Mouse (Mus musculus): Measurements from ENCODE around the gene Dnaaf3.

Dnaaf3 gene

DNA sequence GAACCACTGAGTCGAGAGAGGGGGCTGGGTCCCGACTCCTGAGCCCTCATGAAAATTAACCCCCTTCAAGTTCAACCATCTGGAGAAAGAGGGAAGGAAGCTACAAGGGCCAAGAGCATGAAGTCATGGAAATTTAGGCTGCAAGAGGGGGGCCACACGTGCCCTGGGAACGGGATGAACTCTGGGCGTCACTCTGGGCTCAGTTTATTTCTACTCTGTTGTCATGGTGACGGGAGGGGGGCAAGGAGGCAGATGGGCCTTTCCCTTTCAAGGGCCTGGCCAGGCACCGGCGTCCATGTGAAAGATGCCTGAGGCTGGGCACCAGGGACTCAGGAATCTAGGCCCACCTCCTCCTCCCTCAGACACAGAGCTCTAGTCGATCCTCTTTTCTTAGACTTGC lies 34.0 kb downstream of the Dnaaf3 start:
- no peak for DNase-seq (ENCODE audit: low spot score)

DNA sequence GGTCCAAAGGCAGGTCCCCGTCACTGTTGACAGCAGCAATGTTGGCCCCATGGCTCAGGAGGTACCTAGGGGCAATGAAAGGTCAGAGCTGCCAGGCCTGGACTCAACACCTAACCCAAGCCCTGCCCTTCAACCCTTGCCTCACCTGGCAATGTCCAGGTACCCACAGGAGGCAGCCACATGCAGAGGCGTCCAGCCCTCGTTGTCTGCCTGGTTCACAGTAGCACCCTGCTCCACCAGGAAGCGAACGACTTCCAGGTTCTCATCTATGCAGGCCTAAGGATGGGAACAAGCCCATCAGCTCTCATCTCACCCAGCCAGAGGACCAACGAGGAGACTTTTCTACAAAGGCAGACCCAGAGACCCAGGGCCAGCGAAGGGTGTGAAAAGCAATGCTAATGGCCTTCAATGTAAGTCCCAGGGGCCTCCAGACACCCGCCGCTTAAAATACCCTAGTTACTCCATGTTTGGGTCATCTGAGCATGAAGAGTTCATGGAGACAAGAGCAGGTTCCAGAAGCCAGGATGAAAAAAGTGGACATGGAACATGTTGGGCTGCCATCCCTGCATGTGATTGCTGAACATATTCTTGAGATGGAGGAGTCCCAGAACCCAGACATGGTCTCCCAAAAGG lies 34.9 kb downstream of the Dnaaf3 start:
- no peak for DNase-seq (ENCODE audit: low spot score)

DNA sequence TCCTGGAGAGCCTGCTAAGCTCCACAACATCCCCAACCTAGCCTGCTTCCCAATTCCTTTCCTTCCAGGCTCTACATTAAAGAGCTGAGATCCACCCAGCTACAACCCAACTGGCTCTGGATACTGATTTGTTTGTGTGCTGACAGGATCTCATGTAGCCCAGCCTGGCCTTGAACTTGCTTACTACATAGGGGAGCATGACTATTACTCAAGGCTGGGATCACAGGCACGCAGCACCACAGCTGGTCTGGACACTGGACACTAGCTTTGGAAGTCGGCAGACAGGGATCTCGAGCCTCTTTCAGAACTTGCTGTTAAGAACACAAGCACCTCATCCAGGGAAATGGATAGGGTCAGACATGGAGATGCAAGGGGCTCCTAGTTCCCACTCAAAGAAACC lies 35.8 kb downstream of the Dnaaf3 start:
- no peak for DNase-seq (ENCODE audit: low spot score)

DNA sequence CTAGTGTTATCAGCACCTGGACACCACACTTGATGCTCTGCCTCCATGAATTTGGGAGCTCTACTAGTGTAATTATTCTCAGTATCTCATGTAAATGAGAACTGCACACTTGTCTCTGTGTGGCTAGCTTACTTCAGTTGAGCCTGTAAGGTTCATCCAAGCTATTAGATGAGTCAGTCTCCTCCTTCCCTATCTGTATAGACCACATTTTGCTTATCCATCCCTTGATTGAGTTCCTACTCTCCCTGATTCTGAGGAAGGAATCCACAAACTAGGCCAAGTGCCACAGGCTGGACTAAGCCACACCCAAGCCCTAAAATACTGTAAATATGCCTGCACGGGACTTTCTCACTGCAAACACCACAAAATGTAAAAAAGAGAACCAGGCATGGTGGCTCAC lies 38.3 kb downstream of the Dnaaf3 start:
- no peak for DNase-seq (ENCODE audit: low spot score)

DNA sequence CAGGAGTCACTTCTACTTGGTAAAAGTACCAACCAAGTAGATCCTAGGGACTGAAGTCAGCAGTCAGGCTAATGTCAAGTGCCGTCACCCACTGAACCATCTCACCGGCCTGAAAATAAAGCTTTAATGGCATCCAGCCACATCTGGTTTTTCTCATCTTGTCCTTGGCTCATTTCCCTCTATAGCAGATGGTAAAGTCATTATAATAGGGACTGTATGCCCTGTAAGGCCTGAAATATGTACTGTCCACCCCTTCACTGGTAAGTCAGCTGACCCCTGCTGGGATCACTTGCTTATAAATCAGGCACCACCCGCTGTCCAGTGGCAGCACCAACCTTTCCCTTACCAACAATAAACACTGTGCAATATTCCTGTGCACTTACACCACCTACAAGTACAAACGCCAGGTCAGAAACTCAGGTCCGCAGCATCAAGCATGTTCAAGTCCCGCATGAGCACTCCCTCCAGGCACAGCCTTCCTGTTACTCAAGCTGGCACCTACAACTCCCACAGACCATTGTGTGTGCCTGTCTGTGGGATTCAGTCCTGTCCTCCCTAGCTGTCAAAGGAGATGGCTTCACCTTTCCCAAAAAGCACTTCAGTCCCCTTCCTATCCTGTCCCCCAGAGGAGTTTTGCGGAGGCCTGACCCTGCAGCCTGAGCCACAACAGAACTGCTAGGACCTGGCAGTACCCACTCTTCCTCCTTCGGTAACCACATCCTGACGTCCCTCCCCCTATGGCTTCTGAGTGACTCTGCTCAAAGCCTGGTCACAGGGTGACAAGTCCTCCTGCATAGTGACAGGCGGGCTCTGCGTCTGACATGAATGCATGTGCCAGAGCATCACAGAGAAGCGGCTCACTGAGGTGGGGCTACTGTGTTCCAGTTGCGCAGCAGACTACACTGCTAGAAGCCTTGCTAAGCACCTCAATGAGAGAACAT lies 39.7 kb downstream of the Dnaaf3 start:
- no peak for DNase-seq (ENCODE audit: low spot score)

DNA sequence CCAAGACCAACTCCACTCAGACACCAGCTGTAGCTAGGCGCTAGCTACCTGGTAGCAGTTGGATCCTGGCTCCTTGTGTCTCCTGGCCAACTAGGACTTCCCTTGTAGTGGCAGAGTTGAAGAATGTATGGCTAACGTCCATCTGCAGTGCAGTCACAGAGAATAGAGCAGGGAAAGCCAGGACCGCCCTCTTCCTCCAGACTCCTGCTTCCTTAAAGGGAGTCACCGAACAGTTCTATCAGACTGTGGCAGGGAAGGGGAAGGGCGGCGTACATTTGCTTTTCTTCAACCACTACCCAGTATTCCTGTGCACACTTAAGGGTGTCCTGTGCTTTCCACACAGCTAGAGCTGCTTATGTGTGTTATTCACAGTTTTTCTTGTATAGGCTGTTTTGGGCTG lies 40.9 kb downstream of the Dnaaf3 start:
- DNase-seq (ENCODE audit: low spot score), result no peak

DNA sequence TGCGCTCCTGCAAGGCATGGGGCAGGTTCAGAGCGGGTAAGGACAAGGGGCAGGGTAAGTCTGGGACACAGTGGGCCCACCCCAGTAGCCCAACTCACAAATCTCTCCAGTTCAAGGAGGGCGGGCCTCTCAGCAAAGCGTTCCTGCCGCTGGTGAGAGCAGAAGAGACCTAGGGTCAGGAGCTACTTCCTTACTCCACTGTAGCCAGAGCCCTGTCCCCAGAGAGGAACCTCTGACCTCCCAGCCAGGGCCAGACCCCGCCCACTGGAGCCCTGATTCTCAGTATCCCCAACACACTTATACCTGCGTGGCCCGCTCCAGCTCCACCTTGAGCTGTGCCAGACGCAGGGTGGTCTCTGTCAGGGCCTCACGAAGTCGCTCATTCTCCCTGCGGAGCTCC lies 50.0 kb downstream of the Dnaaf3 start:
- DNase-seq (ENCODE audit: low spot score), result no peak

DNA sequence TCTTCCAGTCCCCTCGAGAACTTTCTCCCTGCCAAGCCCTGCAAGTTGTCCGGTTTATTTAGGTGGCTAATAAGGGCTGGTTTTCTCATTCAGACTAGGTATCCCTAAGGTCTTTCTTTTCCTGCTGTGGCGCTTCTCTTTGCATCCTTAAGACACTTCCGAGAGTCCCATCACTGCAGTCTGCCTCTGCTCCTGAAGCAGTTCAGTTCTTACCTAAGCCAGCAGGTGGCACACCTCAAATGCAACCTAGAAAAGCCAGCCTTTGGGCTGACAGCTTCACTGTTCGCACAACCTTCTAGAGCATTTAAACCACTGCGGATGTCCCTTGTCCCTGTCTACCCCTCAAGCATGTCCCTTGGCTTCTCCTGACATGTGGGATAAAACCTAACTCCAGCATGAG lies 52.6 kb downstream of the Dnaaf3 start:
- no peak for DNase-seq (ENCODE audit: low spot score)

DNA sequence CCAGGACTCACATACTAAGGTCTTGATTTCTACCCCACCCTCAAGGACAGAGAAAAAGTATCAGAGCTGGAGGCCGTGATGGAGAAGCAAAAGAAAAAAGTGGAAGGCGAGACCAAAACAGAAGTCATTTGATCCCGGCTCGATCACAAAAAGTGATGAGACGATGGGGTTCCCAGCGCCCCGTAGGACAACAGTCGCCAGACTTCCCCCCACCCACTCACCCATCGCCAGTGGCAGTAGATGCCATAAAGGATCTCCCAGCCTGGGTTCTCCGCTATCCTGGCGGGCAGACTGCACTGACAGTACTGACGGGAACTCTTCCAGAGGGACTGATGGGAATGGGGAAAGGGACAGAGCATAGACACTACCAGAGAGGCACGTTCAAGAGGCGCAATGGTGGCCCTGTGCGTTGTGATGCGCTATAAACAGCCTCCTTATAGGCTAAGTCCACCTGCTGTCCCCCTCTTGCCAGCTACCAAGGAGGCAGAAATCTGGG lies 53.4 kb downstream of the Dnaaf3 start:
- no peak for DNase-seq (ENCODE audit: low spot score)

DNA sequence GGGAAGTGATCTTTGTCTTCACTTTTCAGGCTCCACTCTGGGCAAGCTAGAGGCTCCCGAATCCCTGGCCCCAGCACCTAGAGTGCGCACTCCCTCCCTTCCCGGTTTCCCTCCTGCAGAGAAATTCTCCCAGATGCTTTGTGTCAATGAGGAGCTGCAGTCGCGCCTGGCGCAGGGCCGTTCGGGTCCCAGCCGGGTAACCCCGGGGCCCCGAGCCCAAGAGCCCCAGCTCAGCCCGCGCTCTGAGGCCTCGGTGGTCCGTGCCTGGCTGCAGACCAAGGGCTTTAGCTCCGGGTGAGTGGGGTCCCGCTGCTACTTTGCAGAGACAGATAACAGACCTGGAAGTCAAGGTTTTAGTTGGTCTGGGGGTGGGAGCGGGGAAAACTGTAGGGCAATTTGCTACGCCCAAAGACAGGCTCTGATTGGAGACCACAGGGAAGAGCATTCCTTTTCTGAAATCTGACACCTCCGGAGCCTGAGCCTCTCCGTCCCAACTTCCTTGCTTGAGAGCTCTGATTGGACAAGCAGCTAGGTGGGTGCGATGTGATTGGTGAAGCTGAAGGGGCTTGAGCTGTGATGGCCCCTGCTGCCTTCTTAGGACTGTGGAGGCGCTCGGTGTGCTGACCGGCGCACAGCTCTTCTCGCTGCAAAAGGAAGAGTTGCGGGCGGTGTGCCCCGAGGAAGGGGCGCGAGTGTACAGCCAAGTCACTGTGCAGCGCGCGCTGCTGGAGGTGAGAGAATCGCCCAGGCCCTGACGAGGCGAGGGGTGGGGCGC lies 54.0 kb downstream of the Dnaaf3 start:
- no peak for DNase-seq (ENCODE audit: low spot score)

DNA sequence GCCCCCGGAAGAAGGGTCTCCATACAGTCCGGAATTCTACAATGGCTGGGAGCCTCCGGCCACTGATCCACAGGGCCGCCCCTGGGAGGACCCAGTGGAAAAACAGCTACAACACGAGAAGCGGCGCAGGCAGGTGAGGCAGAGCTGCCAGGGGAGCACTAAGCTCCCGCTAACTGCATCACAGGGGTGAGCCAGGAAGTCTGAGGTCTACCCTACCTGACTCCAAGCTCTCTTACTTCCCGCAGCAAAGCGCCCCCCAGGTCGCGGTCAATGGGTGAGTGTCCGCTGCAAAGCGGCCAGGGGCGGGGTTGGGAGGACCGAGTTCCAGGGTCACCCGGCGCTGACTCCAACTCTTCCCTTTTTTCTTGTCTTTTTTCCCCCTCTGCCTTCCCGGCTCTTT lies 58.3 kb downstream of the Dnaaf3 start:
- DNase-seq (ENCODE audit: low spot score), result no peak

Data from left cerebral cortex, adult 11 months (tissue).